Mouse (Mus musculus) liver, postnatal 0 days (tissue): ENCODE data around the gene Kcnk1. TPM values are rescaled to one million over a fixed set of nuclear protein-coding genes. Genes with fewer than 3 reads are reported as not detected.
A peak's percentile ranks its signal among the peaks of the same experiment; 100 is the strongest.

ENCODE experiments used
- ATAC-seq: fragments of 200-750 bp; cut with Nextera tagmentation; 2 replicates; pipeline ENCODE4 v1.8.0; 2017; ENCODE audit warnings: mild to moderate bottlenecking, moderate library complexity
- DNase-seq: peaks from one replicate; pipeline ENCODE4 v3.0.0-alpha.2; 2016
- H3K27ac ChIP-seq: fragments of 300-500 bp; sonication (generic); 2 replicates; pipeline ENCODE4 v1.5.1; 2014; ENCODE audit warnings: antibody characterized with exemption, moderate library complexity, mild to moderate bottlenecking, low read depth
- H3K27me3 ChIP-seq: fragments of 300-500 bp; sonication (generic); 2 replicates; pipeline ENCODE4 v1.6.1; 2014; ENCODE audit warnings: low read length, control low read depth, mixed read lengths; ENCODE audit not compliant: insufficient read depth
- H3K36me3 ChIP-seq: fragments of 300-500 bp; sonication (generic); replicated peaks from 2 replicates; pipeline ENCODE4 v1.6.1; 2014; ENCODE audit warnings: mild to moderate bottlenecking, control low read depth, low read length, moderate library complexity, mixed read lengths; ENCODE audit not compliant: insufficient read depth
- H3K4me1 ChIP-seq: fragments of 300-500 bp; sonication (generic); 2 replicates; pipeline ENCODE4 v1.6.1; 2014; ENCODE audit warnings: antibody characterized with exemption, mild to moderate bottlenecking, control low read depth; ENCODE audit not compliant: insufficient read depth
- H3K4me2 ChIP-seq: fragments of 300-500 bp; sonication (generic); 2 replicates; pipeline ENCODE4 v1.6.1; 2014; ENCODE audit warnings: low read depth, mild to moderate bottlenecking, low read length, moderate library complexity, mixed read lengths
- H3K4me3 ChIP-seq: fragments of 300-500 bp; sonication (generic); 2 replicates; pipeline ENCODE4 v1.5.1; 2014; ENCODE audit warnings: low read depth, low read length
- H3K9ac ChIP-seq: fragments of 300-500 bp; sonication (generic); replicated peaks from 2 replicates; pipeline ENCODE4 v1.6.1; 2014; ENCODE audit warnings: mild to moderate bottlenecking, moderate library complexity
- H3K9me3 ChIP-seq: fragments of 300-500 bp; sonication (generic); 2 replicates; pipeline ENCODE4 v1.6.1; 2016; ENCODE audit warnings: mild to moderate bottlenecking, control low read depth, low read length, mixed read lengths
- CTCF ChIP-seq: sonication (generic); IDR thresholded peaks from 2 replicates; pipeline ENCODE4 v1.5.1; 2016; ENCODE audit warnings: antibody characterized with exemption, low read depth
- EP300 ChIP-seq: IDR thresholded peaks from 2 replicates; pipeline ENCODE4 v1.6.1; 2016; ENCODE audit warnings: antibody characterized with exemption, low read depth, mild to moderate bottlenecking
- WGBS: fragments of 180-500 bp; shearing (Covaris S2); extraction: QIAGEN DNeasy Blood & Tissue Kit; methylation state at CpG from one replicate; pipeline ENCODE4 v1.1.7; 2014; ENCODE audit not compliant: insufficient replicate concordance; 5-methylcytosine and 5-hydroxymethylcytosine counted together
- polyA plus RNA-seq: library from polyadenylated mRNA; unstranded; fragments of >200 nt; fragmentation: Nextera tagmentation; extraction: Ambion mirVana; gene quantifications from 2 replicates; pipeline ENCODE4 v1.2.1, GENCODE M21; 2015

Gene Kcnk1
- polyA plus RNA-seq, 1 experiment from 2014 or later, result 0.33 TPM

- DNase-seq (no peak), ATAC-seq (peak; percentile 41)
- no peaks in the 10 kb centered on the region for H3K36me3 ChIP-seq
- TF ChIP-seq EP300, result no peak
- no peak for TF ChIP-seq CTCF
- no peaks in the 10 kb centered on the region for H3K27me3 ChIP-seq
- no peak overlapping the region for H3K9ac ChIP-seq
- no peaks in the 10 kb centered on the region for H3K4me1 ChIP-seq
- H3K4me3 ChIP-seq, result no peak overlapping the region
- H3K9me3 ChIP-seq, result no peaks in the 10 kb centered on the region
- H3K4me2 ChIP-seq, result no peak overlapping the region
- WGBS, result 70% methylated on average over 13 of the region's 13 CpGs
- H3K27ac ChIP-seq, result no peak overlapping the region
These were observed 37.6 kb upstream of the Kcnk1 start for GRCm38 (mm10) chr8:125957226-125957993.

DNA sequence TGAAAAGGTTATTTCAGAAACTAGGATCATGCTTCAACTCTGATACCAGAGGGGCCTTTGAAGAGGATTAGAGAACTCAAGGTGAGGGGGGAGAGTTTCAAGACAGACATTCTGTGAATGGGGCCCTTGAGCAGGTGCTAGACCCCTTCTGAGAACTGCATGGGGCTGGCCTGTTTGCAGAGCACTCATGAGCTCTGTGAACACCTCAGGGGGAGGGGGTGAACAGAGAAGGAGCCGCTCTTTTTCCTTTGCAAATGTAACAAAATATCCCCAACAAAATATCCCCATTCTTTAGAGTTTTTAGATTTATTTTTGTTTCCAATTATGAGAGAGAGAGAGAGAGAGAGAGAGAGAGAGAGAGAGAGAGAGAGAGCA lies 37.0 kb upstream of the Kcnk1 start:
- no peak for DNase-seq
- no peak overlapping the region for H3K4me2 ChIP-seq
- H3K36me3 ChIP-seq, result no peaks in the 10 kb centered on the region
- no peak overlapping the region for H3K9ac ChIP-seq
- no peaks in the 10 kb centered on the region for H3K9me3 ChIP-seq
- no peak overlapping the region for H3K4me3 ChIP-seq
- WGBS, result 85% methylated on average over 1 of the region's 1 CpGs
- H3K4me1 ChIP-seq, result no peaks in the 10 kb centered on the region
- no peak overlapping the region for H3K27ac ChIP-seq
- no peak for ATAC-seq
- TF ChIP-seq CTCF (no peak), EP300 (no peak)
- no peaks in the 10 kb centered on the region for H3K27me3 ChIP-seq

DNA sequence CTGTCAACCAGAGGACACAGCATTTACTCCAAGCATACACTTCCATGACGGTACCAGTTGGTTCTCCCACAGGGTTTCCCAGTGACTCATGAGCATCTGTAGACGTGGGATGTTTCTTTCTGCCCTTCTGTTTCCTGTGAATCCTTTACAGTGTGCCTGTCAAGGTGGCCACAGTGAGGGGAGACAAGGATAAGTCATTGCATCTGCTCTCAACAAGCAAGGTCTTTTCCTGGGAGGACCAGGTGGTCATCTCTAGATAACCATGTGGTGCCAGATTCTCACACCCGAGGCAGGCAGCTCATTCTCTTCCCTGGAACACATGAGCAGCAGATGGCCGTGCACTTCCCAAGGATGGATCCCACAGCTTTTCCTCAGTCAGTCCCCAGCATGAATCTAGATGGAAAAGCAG lies 35.6 kb upstream of the Kcnk1 start:
- TF ChIP-seq EP300 (no peak), CTCF (no peak)
- Histone ChIP-seq H3K27me3 (0 out of 2 replicates have a peak, but pooled peaks cover 3% of the 10 kb centered on the region), H3K9me3 (no peaks in the 10 kb centered on the region), H3K9ac (no peak overlapping the region), H3K27ac (no peak overlapping the region), H3K4me2 (no peak overlapping the region), H3K4me1 (no peaks in the 10 kb centered on the region), H3K4me3 (no peak overlapping the region), H3K36me3 (no peaks in the 10 kb centered on the region)
- ATAC-seq (no peak), DNase-seq (no peak)
- WGBS, result 44% methylated on average over 4 of the region's 4 CpGs

- Histone ChIP-seq H3K4me1 (no peaks in the 10 kb centered on the region), H3K9ac (no peak overlapping the region), H3K4me3 (no peak overlapping the region), H3K27ac (no peak overlapping the region), H3K9me3 (no peaks in the 10 kb centered on the region), H3K4me2 (no peak overlapping the region), H3K36me3 (no peaks in the 10 kb centered on the region), H3K27me3 (0 out of 2 replicates have a peak, but pooled peaks cover 3% of the 10 kb centered on the region)
- WGBS, result 68% methylated on average over 8 of the region's 8 CpGs
- DNase-seq (no peak), ATAC-seq (no peak)
- TF ChIP-seq CTCF, result no peak
- no peak for TF ChIP-seq EP300
These were observed 34.9 kb upstream of the Kcnk1 start for GRCm38 (mm10) chr8:125960037-125960436.

GRCm38 (mm10) chr8:125961790-125962189 lies 33.2 kb upstream of the Kcnk1 start:
- DNase-seq (no peak), ATAC-seq (no peak)
- Histone ChIP-seq H3K27ac (no peak overlapping the region), H3K4me3 (no peak overlapping the region), H3K4me1 (no peaks in the 10 kb centered on the region), H3K27me3 (peaks cover 5% of the 10 kb centered on the region; the same call in 1 of the 2 replicates), H3K4me2 (no peak overlapping the region), H3K9ac (no peak overlapping the region), H3K36me3 (no peaks in the 10 kb centered on the region), H3K9me3 (no peaks in the 10 kb centered on the region)
- 84% methylated on average over 6 of the region's 6 CpGs for WGBS
- TF ChIP-seq EP300, result no peak
- TF ChIP-seq CTCF, result no peak

GRCm38 (mm10) chr8:125963807-125964211 lies 31.2 kb upstream of the Kcnk1 start:
- 6% methylated on average over 11 of the region's 11 CpGs for WGBS
- ATAC-seq (no peak), DNase-seq (no peak)
- Histone ChIP-seq H3K36me3 (no peaks in the 10 kb centered on the region), H3K4me1 (no peaks in the 10 kb centered on the region), H3K27ac (no peak overlapping the region), H3K27me3 (peaks cover 5% of the 10 kb centered on the region; the same call in 1 of the 2 replicates), H3K9ac (no peak overlapping the region), H3K9me3 (no peaks in the 10 kb centered on the region), H3K4me3 (no peak overlapping the region), H3K4me2 (no peak overlapping the region)
- TF ChIP-seq CTCF, result no peak
- TF ChIP-seq EP300, result no peak
